Mouse (Mus musculus) liver, postnatal 0 days (tissue): ENCODE measurements at regions not wholly inside any gene's neighbourhood (a gene's known extent, or its start where the extent isn't known, plus 50 kb on each side); places are given as distances from the start of the nearest gene placed in this dataset.

Experiments
- CTCF ChIP-seq: sonication (generic); IDR thresholded peaks from 2 replicates; pipeline ENCODE4 v1.5.1; 2016; ENCODE audit warnings: antibody characterized with exemption, low read depth
- EP300 ChIP-seq: IDR thresholded peaks from 2 replicates; pipeline ENCODE4 v1.6.1; 2016; ENCODE audit warnings: antibody characterized with exemption, low read depth, mild to moderate bottlenecking

DNA sequence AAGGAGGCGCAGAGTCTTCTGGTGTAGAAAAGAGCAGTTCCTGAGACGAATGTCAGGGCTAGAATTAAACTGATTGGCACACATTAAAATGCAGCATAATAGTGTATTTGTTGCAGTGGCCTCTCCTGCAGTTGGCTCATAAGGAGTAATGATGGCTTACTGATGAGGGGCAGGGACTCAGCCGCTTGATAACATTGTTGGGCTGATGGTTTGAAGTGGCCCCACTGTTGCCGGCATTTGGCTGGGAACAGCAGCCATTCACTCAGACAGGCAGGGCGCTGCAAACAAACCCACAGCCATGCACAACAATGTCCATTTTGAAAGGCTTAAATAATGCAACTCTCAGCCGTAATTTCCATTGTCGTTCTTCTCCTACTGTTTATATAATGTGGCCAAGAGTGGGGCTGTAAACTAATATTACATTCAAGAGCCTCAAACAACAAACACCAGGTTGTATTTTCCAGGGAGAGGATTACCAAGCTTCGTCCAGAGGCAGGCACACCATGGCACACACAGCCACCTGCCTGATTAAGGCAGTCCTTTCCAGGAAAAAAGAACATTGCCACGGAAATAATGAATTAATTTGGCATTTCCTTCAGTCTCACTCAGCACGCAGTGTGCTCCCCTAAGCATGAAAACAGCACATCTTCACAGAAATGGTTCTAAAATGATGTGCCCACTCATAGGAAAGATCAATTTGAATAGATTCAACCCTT lies 374.1 kb downstream of the Nedd1 start:
- no peak for TF ChIP-seq CTCF
- no peak for TF ChIP-seq EP300
